Mouse (Mus musculus) testis, adult 2 months (tissue): ENCODE measurements around the gene Pxdn. TPM values are rescaled to one million over a fixed set of nuclear protein-coding genes. Genes with fewer than 3 reads are reported as not detected.

Experiments
- H3K27ac ChIP-seq: fragments of 200-500 bp; 2 replicates; pipeline ENCODE4 v1.5.1; 2012; ENCODE audit warnings: low read depth, low read length; ENCODE audit not compliant: control insufficient read depth, insufficient read depth
- H3K27me3 ChIP-seq: fragments of 200-500 bp; 2 replicates; pipeline ENCODE4 v1.6.1; 2012; ENCODE audit warnings: mild to moderate bottlenecking, low read length, moderate library complexity; ENCODE audit not compliant: control insufficient read depth, insufficient read depth
- H3K36me3 ChIP-seq: fragments of 200-500 bp; 2 replicates; pipeline ENCODE4 v1.6.1; 2012; ENCODE audit warnings: mild to moderate bottlenecking, low read length; ENCODE audit not compliant: control insufficient read depth, insufficient read depth
- H3K4me1 ChIP-seq: fragments of 200-500 bp; 2 replicates; pipeline ENCODE4 v1.6.1; 2012; ENCODE audit warnings: low read length; ENCODE audit not compliant: control insufficient read depth, insufficient read depth
- H3K4me3 ChIP-seq: fragments of 200-500 bp; 2 replicates; pipeline ENCODE4 v1.5.1; 2012; ENCODE audit warnings: low read depth, mild to moderate bottlenecking, low read length, moderate library complexity, mixed read lengths; ENCODE audit not compliant: control insufficient read depth
- CTCF ChIP-seq: fragments of 200-500 bp; IDR thresholded peaks from 2 replicates; pipeline ENCODE4 v1.5.1; 2012; ENCODE audit warnings: low read depth, mild to moderate bottlenecking, inconsistent platforms, low read length, moderate library complexity; ENCODE audit not compliant: control insufficient read depth, insufficient read depth, insufficient replicate concordance
- POLR2A ChIP-seq: fragments of 200-500 bp; IDR thresholded peaks from 2 replicates; pipeline ENCODE4 v1.6.1; 2012; ENCODE audit warnings: low read depth, mild to moderate bottlenecking, inconsistent platforms, low read length, moderate library complexity; ENCODE audit not compliant: control insufficient read depth
- polyA plus RNA-seq: library from polyadenylated mRNA; depleted of rRNA; stranded (reverse); fragments of >200 nt; gene quantifications from 2 replicates; pipeline ENCODE4 v1.2.3, GENCODE M21; 2012

The Pxdn gene
- polyA plus RNA-seq, 1 experiment, result 3.9 TPM

- Histone ChIP-seq H3K27me3 (no peaks in the 10 kb centered on the region), H3K4me3 (no peak overlapping the region), H3K27ac (no peak overlapping the region), H3K36me3 (no peaks in the 10 kb centered on the region), H3K4me1 (no peaks in the 10 kb centered on the region)
- TF ChIP-seq CTCF, result no peak
- TF ChIP-seq POLR2A, result no peak
Observed at GRCm38 (mm10) chr12:29956969-29957368, 19.6 kb downstream of the Pxdn start.

- no peaks in the 10 kb centered on the region for H3K36me3 ChIP-seq
- H3K27me3 ChIP-seq, result no peaks in the 10 kb centered on the region
- no peak overlapping the region for H3K4me3 ChIP-seq
- H3K4me1 ChIP-seq, result no peaks in the 10 kb centered on the region
- TF ChIP-seq CTCF (no peak), POLR2A (no peak)
- no peak overlapping the region for H3K27ac ChIP-seq
Observed at GRCm38 (mm10) chr12:29958637-29959036, 21.2 kb downstream of the Pxdn start.

- H3K27me3 ChIP-seq, result no peaks in the 10 kb centered on the region
- no peaks in the 10 kb centered on the region for H3K36me3 ChIP-seq
- no peak for TF ChIP-seq CTCF
- no peak for TF ChIP-seq POLR2A
- no peak overlapping the region for H3K27ac ChIP-seq
- no peak overlapping the region for H3K4me3 ChIP-seq
- H3K4me1 ChIP-seq, result no peaks in the 10 kb centered on the region
Observed at GRCm38 (mm10) chr12:29961041-29961440, 23.6 kb downstream of the Pxdn start.

GRCm38 (mm10) chr12:29965016-29965415 lies 27.6 kb downstream of the Pxdn start:
- Histone ChIP-seq H3K4me1 (no peaks in the 10 kb centered on the region), H3K4me3 (no peak overlapping the region), H3K36me3 (no peaks in the 10 kb centered on the region), H3K27ac (no peak overlapping the region), H3K27me3 (no peaks in the 10 kb centered on the region)
- TF ChIP-seq CTCF, result no peak
- TF ChIP-seq POLR2A, result no peak

GRCm38 (mm10) chr12:29971795-29972464 lies 34.5 kb downstream of the Pxdn start:
- no peaks in the 10 kb centered on the region for H3K4me1 ChIP-seq
- H3K4me3 ChIP-seq, result no peak overlapping the region
- H3K27ac ChIP-seq, result no peak overlapping the region
- TF ChIP-seq POLR2A (no peak), CTCF (no peak)
- no peaks in the 10 kb centered on the region for H3K27me3 ChIP-seq
- H3K36me3 ChIP-seq, result no peaks in the 10 kb centered on the region

GRCm38 (mm10) chr12:29972533-29972932 lies 35.1 kb downstream of the Pxdn start:
- no peak for TF ChIP-seq CTCF
- TF ChIP-seq POLR2A, result no peak
- Histone ChIP-seq H3K27me3 (no peaks in the 10 kb centered on the region), H3K36me3 (no peaks in the 10 kb centered on the region), H3K4me1 (no peaks in the 10 kb centered on the region), H3K27ac (no peak overlapping the region), H3K4me3 (no peak overlapping the region)

- H3K36me3 ChIP-seq, result no peaks in the 10 kb centered on the region
- TF ChIP-seq CTCF (no peak), POLR2A (no peak)
- no peaks in the 10 kb centered on the region for H3K27me3 ChIP-seq
- no peaks in the 10 kb centered on the region for H3K4me1 ChIP-seq
- no peak overlapping the region for H3K4me3 ChIP-seq
- no peak overlapping the region for H3K27ac ChIP-seq
Observed at GRCm38 (mm10) chr12:29980076-29980475, 42.7 kb downstream of the Pxdn start.
